Mouse (Mus musculus) brain, embryonic 14.5 days (tissue): Measurements from ENCODE around the gene Trio.

Source experiments
- CTCF ChIP-seq: fragments of 200-500 bp; IDR thresholded peaks from 2 replicates; pipeline ENCODE4 v1.5.1; 2012; ENCODE audit warnings: inconsistent platforms, mild to moderate bottlenecking, moderate library complexity, borderline replicate concordance; ENCODE audit not compliant: insufficient read depth, insufficient read length; ENCODE audit errors: extremely low read depth
- POLR2A ChIP-seq: fragments of 200-500 bp; IDR thresholded peaks from 2 replicates; pipeline ENCODE4 v1.6.1; 2012; ENCODE audit warnings: mild to moderate bottlenecking, inconsistent platforms, borderline replicate concordance; ENCODE audit not compliant: poor library complexity, insufficient read depth, insufficient read length, severe bottlenecking; ENCODE audit errors: extremely low read depth

DNA sequence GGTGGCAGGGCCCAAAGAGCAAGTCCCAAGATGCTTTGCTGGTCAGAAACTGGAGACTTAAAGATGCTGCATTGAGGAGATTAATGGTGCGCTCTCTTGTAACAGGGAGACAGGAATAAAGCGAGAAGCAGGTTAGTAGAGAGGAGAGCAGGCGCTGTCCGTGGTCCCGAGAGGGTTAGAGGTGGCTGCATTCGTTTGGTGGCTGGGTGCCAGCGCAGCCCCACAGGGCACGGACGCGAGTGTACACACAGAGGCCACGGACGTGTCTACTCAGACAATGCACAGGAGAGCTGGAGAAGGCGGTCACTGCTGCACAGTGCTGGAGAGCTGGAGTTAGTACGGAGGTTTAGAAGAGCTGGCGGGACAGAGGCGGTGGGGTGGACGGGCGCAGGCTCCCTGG, 278.1 kb downstream of the Trio start:
- TF ChIP-seq POLR2A (no peak), CTCF (no peak)
